Mouse (Mus musculus) mesoderm, embryonic 11.5 days (tissue): ENCODE results near the gene Timm23.
"Not testable (repeated sequence)": the region's sequence is repeated elsewhere in the genome, so short reads cannot be mapped to it uniquely, and the experiment has no call there.

ENCODE experiments used
- DNase-seq: peaks from one replicate; pipeline ENCODE4 v3.0.0-alpha.2; 2012; ENCODE audit warnings: low read depth, low spot score

The Timm23 gene

GRCm38 (mm10) chr14:32165278-32166061, 36.2 kb downstream of the Timm23 start:
- DNase-seq, result peak; percentile 76

GRCm38 (mm10) chr14:32164173-32165051, 37.3 kb downstream of the Timm23 start:
- no peak for DNase-seq

- no peak for DNase-seq
These were observed 38.4 kb downstream of the Timm23 start for GRCm38 (mm10) chr14:32163203-32163888.

- DNase-seq, result no peak
These were observed 39.5 kb downstream of the Timm23 start for GRCm38 (mm10) chr14:32162231-32162630.

DNA sequence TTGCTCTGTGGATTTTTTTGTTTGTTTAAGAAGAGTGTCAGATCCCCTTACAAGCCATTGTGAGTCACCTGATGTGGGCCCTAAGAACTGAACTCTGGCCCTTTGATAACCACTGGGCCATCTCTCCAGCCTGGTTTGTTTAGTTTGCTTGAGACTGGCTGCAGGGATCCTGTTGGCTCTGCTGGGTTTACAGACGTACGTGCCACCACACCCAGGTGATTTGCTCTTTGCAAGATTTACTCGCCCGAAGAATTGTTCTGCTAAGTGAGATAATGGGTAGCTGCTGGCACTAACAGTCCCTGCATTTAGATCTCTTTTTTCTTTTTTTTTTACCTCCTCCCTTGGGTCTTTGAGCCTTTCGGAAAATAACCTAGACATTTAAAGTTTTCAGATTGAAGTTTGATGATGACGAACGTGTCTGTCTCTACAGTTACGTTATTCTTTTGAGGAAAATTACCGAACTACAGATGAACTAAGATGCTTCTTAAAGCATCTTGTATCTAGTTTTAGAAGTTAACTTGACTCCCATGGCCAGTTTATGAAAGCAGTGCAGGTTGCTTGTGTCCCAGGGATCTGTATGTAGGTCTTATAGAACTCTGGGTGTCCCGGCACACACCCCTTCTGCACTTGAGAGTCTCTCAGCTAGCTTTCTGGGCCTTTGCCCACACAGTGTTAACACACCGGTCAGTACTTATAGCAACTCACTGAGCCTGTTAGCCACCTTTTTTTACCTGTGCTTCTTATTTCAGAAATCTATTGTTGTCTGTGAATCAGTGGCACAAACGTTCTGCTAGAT, 40.4 kb downstream of the Timm23 start:
- DNase-seq, result no peak

DNA sequence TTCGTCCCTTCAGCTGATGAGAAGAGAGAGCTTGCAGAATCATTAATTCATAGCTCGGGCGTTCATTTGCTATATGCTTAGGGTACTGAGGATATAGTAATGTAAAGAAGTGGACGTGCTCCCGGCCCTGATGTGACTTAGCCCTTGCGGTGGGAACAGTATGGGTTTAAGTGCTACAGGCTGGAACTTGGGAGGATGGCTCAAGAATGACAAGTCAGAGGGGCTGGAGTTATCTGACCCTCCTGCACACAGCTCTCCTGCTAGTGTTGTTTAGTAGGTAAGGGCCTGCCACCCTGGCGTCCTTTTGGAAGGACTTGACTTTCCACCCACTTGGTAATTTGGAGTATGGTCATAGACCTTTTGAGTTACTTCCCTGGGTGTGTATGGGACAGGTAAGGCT, 41.1 kb downstream of the Timm23 start:
- no peak for DNase-seq

- peak; percentile 99 for DNase-seq
These were observed 41.9 kb downstream of the Timm23 start, which contains the start of gene Ncoa4 for GRCm38 (mm10) chr14:32159690-32160246. TSS of gene Ncoa4 (plus strand) at chr14:32159865.

DNA sequence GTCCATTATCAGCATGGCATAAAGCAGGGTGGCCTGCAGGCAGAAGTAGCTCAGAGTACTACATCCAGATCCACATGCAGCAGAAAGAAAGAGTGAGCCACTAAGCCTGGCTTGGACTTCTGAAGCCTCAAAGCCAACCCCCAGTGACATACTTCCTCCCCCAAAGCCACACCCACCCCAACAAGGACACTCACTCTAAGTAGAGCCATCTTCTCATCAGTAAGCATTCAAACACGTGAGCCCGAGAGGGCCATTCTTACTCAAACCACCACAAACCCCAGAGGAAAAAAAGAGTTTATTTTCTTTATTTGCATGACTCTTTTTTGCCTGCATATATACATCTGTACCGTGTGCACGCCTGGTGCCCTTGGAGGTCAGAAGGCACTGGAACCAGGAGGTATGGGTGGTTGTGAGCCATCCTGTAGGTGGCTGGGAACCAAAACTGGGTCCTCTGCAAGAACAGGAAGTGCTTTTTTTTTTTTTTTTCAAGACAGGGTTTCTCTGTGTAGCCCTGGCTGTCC, 42.5 kb downstream of the Timm23 start:
- peak; percentile 22 for DNase-seq

DNA sequence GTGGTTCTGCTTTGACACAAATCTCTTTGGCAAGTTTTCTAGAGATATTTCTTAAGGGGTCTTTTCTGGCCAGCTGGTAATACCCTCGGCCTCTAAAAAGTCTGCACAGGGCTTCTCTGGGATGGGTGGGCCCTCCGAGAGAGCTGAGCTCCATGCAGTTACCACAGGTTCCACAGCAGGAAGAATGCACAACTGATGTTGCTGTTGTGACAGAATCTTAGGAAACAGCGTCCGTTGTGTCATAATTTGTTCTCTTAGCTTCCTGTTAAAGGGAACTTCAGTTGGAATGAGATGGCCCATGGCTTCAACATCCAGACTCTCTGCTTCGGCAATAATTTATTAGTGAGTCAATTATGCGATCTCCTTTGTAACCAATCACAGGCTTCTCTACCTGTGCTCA, 46.9 kb downstream of the Timm23 start:
- no peak for DNase-seq

- DNase-seq, result no peak
These were observed 48.5 kb downstream of the Timm23 start for GRCm38 (mm10) chr14:32153156-32153555.

GRCm38 (mm10) chr14:32152243-32152965, 49.3 kb downstream of the Timm23 start:
- no peak for DNase-seq

GRCm38 (mm10) chr14:32150872-32151271, 50.8 kb downstream of the Timm23 start:
- DNase-seq, result no peak

DNA sequence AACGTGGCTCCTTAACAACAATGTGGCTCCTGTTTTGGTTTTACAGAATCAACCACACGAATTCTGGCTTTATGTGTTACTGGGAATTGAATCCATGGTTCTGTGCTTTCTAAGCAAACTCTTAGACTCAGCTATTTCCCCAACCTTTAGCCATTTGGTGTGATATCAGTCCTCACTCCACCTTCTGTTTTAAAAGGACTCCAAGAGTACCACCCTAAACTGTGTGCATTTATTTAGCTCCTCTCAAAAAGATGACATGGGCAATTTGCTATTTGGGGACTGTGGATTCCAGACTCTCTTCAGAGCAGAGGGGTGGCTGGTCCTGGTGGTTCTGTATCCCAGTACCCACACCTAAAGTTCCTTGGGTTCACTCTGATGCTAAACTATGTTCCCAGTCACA, 55.1 kb downstream of the Timm23 start:
- DNase-seq, result no peak

DNA sequence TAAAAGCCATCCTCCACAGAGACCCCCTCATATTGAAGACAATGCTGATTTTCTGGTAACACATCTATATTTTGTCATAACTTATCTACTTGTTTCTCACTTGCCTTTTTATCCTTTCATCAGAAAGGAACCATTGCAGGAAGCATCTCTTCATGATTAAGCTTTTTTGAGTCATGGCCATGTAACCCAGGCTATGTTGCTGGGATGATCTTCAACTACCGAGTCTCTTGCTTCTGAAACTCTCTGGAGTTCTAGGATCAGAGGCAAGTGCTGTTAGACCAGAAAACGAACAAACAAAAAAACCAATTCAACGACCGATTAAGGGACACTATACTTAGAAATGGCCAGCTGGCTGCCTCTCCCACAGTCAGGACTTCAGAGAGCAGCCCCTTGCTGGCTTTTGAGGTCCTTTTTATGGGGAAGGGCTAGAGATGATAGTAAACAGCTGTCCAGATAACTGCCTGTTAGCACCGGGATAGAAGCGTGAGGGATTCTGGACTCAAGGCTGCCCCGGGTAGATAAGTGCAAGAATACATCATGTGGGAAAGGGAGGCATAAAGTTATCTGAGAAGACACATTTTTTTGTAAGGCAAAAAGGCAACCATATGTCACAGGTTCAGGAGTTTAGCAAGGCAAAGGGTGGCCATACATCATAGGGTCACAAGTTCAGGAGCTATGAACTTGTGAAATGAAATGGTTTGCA, 55.7 kb downstream of the Timm23 start:
- no peak for DNase-seq

DNA sequence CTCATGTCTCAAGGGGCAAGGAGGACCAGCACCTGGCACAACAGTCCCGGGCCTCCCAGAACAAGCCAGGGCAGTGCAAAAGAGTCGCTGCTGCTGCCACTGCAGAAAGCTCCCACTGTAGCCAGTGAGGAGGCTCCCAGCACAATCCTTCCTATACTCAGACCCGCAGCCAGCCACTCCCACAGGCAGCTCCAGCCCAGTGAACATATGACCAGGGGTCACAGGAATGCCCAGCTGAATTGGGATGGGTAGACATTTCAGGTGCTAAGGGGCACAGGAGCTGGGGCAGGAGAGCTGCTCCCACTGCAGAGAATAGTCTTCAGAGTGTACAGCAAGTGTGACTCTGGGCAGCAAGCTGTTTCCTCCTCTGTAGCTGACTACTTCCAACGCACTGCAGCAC, 56.3 kb downstream of the Timm23 start:
- DNase-seq, result no peak

DNA sequence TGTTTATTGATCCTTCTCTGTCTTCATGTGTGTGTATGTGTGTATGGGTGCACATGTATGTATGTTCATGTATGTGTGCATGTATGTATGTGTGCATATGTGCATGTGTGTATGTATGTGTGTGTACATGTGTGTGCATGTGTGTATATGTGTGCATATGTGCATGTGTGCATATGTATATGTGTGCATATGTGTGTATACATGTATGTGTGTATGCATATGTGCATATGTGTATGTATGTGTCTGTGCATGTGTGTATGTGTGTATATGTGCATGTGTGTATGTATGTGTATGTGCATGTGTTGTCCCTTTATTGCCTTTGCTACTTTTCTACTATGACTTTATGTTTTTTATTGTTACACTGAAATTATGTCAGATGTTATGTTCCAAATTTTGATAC, 57.0 kb downstream of the Timm23 start:
- DNase-seq, result no peak

DNA sequence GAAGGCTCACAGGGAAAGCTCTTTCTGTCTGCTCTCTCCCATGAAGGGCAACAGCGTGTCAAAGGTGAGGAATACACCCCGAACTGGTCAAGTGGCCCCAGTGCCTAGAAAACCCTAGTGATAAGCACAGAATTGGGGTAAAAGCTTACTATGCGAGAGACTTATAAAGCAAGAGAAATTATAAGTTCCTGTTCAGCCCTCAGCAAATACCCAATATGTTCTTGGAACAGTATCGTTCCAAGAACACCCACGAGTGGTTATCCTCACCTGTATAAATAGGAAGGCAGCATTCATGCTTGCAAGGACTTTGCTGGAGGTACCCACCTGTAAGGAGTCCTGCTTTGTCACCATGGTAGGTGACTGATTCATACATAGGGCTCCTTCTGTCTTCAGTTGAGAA, 60.0 kb downstream of the Timm23 start, which contains the start of gene Msmb:
Gene Msmb (plus strand): TSS at position 301 of the 400 bp plus-strand sequence.
- no peak for DNase-seq

GRCm38 (mm10) chr14:32140359-32140965, 61.2 kb downstream of the Timm23 start:
- DNase-seq, result no peak

- DNase-seq, result not testable (repeated sequence)
These were observed 65.2 kb downstream of the Timm23 start for GRCm38 (mm10) chr14:32136467-32136866.
